Mouse (Mus musculus): Measurements from ENCODE around the gene Lrrd1. TPM values are rescaled to one million over a fixed set of nuclear protein-coding genes. Genes with fewer than 3 reads are reported as not detected.
"Not testable (repeated sequence)": the region's sequence is repeated elsewhere in the genome, so short reads cannot be mapped to it uniquely, and the experiment has no call there.

Gene Lrrd1
- polyA plus RNA-seq (2014; fragmentation: Nextera tagmentation; extraction: Ambion mirVana) = 0.09 and 0.16 TPM in 2 replicates

DNA sequence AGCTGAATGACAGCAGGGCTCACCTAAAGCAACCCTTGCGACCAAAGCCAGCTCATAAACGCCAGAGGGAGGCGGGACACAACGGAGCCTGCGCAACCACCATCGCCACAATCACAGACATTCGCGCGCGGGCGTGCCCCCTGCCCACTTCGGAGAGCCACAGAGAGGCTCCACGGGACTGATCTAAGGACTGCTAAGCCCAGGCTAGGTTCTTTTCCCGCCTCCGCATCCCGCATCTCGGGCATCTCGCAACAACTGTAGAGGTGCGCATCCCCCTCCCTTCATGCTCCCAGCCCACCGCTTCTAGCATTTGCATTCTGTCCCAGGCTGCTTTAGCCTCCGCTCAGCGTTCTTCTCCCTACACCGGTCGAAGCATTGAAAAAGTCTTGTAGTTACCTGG is at the start of gene Lrrd1:
Gene Lrrd1, plus strand, starts transcription at position 148 of the 400 bp plus-strand sequence.
- H3K9me3 ChIP-seq (ENCODE audit: control insufficient read depth, low read length) = no peaks in the 10 kb centered on the region
- peak within 1 kb of the TSS; percentile 59 for H3K4me2 ChIP-seq (ENCODE audit: low read depth, low read length, severe bottlenecking)
- ATAC-seq (replicated peaks; ENCODE audit: low FRiP score) (peak; percentile 42; the same call in 1 of the 2 replicates), DNase-seq (ENCODE audit: low spot score) (peak; percentile 62)
- H3K9ac ChIP-seq (ENCODE audit: low read length) = peak within 1 kb of the TSS; percentile 59
- WGBS = 6% methylated on average over 24 of the region's 24 CpGs
- H3K27me3 ChIP-seq (ENCODE audit: control insufficient read depth, insufficient read depth, low read length) = no peaks in the 10 kb centered on the region
- H3K4me3 ChIP-seq (ENCODE audit: low read depth, low read length) = peak within 1 kb of the TSS; percentile 31
- no peak within 1 kb of the TSS for H3K27ac ChIP-seq (ENCODE audit: low read depth, low read length)
- no peaks in the 10 kb centered on the region for H3K36me3 ChIP-seq (ENCODE audit: control insufficient read depth, insufficient read depth, low read length)
- H3K4me1 ChIP-seq (replicated peaks; ENCODE audit: control insufficient read depth, insufficient read depth, low read length) = no peaks in the 10 kb centered on the region

- ATAC-seq (replicated peaks; ENCODE audit: low FRiP score); DNase-seq (ENCODE audit: low spot score); H3K9me3 ChIP-seq (ENCODE audit: control insufficient read depth, low read length): not testable (repeated sequence)
These were observed 47.9 kb upstream of the Lrrd1 start for GRCm38 (mm10) chr5:3797101-3797500.

GRCm38 (mm10) chr5:3798656-3799055 is 46.3 kb upstream of the Lrrd1 start:
- ATAC-seq (replicated peaks; ENCODE audit: low FRiP score); H3K27me3 ChIP-seq (ENCODE audit: control insufficient read depth, insufficient read depth, low read length); H3K4me1 ChIP-seq (replicated peaks; ENCODE audit: control insufficient read depth, insufficient read depth, low read length); H3K9ac ChIP-seq (ENCODE audit: low read length); H3K4me3 ChIP-seq (ENCODE audit: low read depth, low read length); H3K27ac ChIP-seq (ENCODE audit: low read depth, low read length); DNase-seq (ENCODE audit: low spot score); H3K4me2 ChIP-seq (ENCODE audit: low read depth, low read length, severe bottlenecking); H3K36me3 ChIP-seq (ENCODE audit: control insufficient read depth, insufficient read depth, low read length); H3K9me3 ChIP-seq (ENCODE audit: control insufficient read depth, low read length): not testable (repeated sequence)

More at GRCm38 (mm10) chr5:3797101-3797500, 47.9 kb upstream of the Lrrd1 start:
- not testable (repeated sequence) for H3K36me3 ChIP-seq (ENCODE audit: control insufficient read depth, insufficient read depth, low read length); H3K4me3 ChIP-seq (ENCODE audit: low read depth, low read length); H3K27me3 ChIP-seq (ENCODE audit: control insufficient read depth, insufficient read depth, low read length); H3K4me2 ChIP-seq (ENCODE audit: low read depth, low read length, severe bottlenecking); H3K4me1 ChIP-seq (replicated peaks; ENCODE audit: control insufficient read depth, insufficient read depth, low read length); H3K9ac ChIP-seq (ENCODE audit: low read length); H3K27ac ChIP-seq (ENCODE audit: low read depth, low read length)
- 93% methylated on average over 2 of the region's 2 CpGs for WGBS

DNA sequence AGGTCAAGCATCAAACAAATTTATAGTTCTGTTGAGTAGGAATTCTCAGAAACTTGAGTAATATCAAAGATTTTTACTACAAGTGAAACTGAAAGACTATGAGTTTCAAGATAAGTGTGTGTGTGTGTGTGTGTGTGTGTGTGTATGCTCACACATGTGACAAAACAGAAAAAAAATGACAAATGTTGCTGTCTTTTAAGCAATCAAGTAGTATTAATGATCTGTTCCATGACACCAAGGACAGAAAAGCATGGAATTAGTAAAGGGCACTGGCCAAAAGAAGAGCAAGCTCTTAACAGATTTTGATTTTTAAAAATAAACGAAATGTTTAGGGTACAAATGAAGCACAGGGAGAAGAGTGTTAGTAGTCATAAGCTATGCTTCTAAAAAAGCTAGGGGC is 44.9 kb upstream of the Lrrd1 start:
- no peaks in the 10 kb centered on the region for H3K27me3 ChIP-seq (ENCODE audit: control insufficient read depth, insufficient read depth, low read length)
- no peak overlapping the region for H3K9ac ChIP-seq (ENCODE audit: low read length)
- peaks cover 3% of the 10 kb centered on the region; the same call in 1 of the 2 replicates for H3K4me1 ChIP-seq (replicated peaks; ENCODE audit: control insufficient read depth, insufficient read depth, low read length)
- H3K4me2 ChIP-seq (ENCODE audit: low read depth, low read length, severe bottlenecking) = no peak overlapping the region
- WGBS = 84% methylated on average over 1 of the region's 1 CpGs
- H3K36me3 ChIP-seq (ENCODE audit: control insufficient read depth, insufficient read depth, low read length) = no peaks in the 10 kb centered on the region
- no peak overlapping the region for H3K4me3 ChIP-seq (ENCODE audit: low read depth, low read length)
- ATAC-seq (replicated peaks; ENCODE audit: low FRiP score) (no peak), DNase-seq (ENCODE audit: low spot score) (no peak)
- no peaks in the 10 kb centered on the region for H3K9me3 ChIP-seq (ENCODE audit: control insufficient read depth, low read length)
- H3K27ac ChIP-seq (ENCODE audit: low read depth, low read length) = no peak overlapping the region

DNA sequence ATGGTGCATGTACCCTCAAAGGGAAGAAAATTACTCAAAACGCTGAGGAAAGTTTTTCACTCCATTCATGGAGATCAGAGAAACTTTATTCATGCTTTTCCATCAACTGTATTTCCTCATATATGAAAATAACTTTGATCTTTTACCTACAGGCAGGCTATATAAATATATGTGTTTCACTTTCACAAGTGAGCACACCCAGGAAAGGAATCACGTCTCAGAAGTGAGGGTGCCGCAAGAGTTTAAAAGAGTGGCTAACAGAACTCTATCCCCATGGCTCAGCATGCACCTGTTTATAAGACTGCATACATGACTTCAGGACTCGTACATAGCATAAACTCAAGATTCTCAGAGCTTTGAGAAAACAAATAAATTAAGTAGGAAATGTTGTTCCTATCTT is 44.1 kb upstream of the Lrrd1 start:
- Histone ChIP-seq H3K9me3 (ENCODE audit: control insufficient read depth, low read length) (no peaks in the 10 kb centered on the region), H3K4me1 (replicated peaks; ENCODE audit: control insufficient read depth, insufficient read depth, low read length) (peaks cover 3% of the 10 kb centered on the region; the same call in 1 of the 2 replicates), H3K4me3 (ENCODE audit: low read depth, low read length) (no peak overlapping the region), H3K9ac (ENCODE audit: low read length) (no peak overlapping the region), H3K4me2 (ENCODE audit: low read depth, low read length, severe bottlenecking) (no peak overlapping the region), H3K36me3 (ENCODE audit: control insufficient read depth, insufficient read depth, low read length) (no peaks in the 10 kb centered on the region), H3K27me3 (ENCODE audit: control insufficient read depth, insufficient read depth, low read length) (no peaks in the 10 kb centered on the region), H3K27ac (ENCODE audit: low read depth, low read length) (no peak overlapping the region)
- DNase-seq (ENCODE audit: low spot score) = no peak
- 83% methylated on average over 4 of the region's 4 CpGs for WGBS
- no peak for ATAC-seq (replicated peaks; ENCODE audit: low FRiP score)

DNA sequence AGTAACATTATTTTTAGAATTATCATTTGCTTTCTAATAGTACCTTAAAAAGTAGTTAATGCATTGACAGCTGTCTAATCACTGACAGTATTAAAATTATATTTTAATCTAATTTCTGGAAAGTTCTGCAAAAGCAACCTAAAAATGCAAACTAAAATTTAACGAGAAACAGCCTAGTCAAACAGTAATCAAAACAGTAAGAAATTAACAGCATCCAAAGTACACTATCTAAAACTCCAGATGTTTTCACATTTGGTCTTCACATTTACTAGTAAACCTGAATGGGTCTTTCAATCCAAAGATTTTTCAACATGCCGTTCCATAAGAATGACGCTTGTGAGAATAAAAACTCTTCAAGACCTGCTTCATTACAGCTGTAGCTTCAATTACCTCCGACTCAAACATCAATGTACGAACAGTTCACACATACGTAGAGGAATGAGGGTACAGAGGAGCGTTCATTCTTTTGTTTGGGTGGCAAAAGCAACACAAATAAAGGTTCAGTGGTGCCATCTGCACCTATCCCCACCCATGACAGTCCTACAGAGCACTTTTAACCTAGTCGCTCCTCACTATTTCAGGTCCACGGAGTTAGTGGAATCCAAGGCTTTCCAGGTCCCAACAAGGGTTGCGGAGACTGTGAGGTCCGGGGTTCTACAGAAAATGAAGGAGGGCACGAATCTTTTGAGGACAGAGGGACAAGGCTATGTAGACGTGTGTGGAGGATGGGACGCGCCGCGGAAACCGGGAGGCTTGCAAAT is 43.1 kb upstream of the Lrrd1 start:
- H3K4me3 ChIP-seq (ENCODE audit: low read depth, low read length) = peak overlapping the region; percentile 90
- peak; percentile 11 for ATAC-seq (replicated peaks; ENCODE audit: low FRiP score)

GRCm38 (mm10) chr5:3802433-3803291 is 42.3 kb upstream of the Lrrd1 start, which contains the start of the genes Ankib1 and Krit1:
Ankib1 (minus strand) TSS chr5:3802925.
Krit1 (plus strand) TSS chr5:3803184.
- DNase-seq (ENCODE audit: low spot score) (peak; percentile 91), ATAC-seq (replicated peaks; ENCODE audit: low FRiP score) (peak; percentile 94)
- Histone ChIP-seq H3K4me2 (ENCODE audit: low read depth, low read length, severe bottlenecking) (peak within 1 kb of the TSS; percentile 87), H3K9me3 (ENCODE audit: control insufficient read depth, low read length) (no peaks in the 10 kb centered on the region), H3K4me3 (ENCODE audit: low read depth, low read length) (peak within 1 kb of the TSS; percentile 90), H3K36me3 (ENCODE audit: control insufficient read depth, insufficient read depth, low read length) (no peaks in the 10 kb centered on the region), H3K27me3 (ENCODE audit: control insufficient read depth, insufficient read depth, low read length) (no peaks in the 10 kb centered on the region), H3K9ac (ENCODE audit: low read length) (peak within 1 kb of the TSS; percentile 84), H3K4me1 (replicated peaks; ENCODE audit: control insufficient read depth, insufficient read depth, low read length) (peaks cover 3% of the 10 kb centered on the region; the same call in 1 of the 2 replicates), H3K27ac (ENCODE audit: low read depth, low read length) (peak within 1 kb of the TSS; percentile 86)
- under 1% methylated on average over 91 of the region's 109 CpGs for WGBS

More for the DNA sequence above, 43.1 kb upstream of the Lrrd1 start:
- Histone ChIP-seq H3K27ac (ENCODE audit: low read depth, low read length) (no peak overlapping the region), H3K4me1 (replicated peaks; ENCODE audit: control insufficient read depth, insufficient read depth, low read length) (peaks cover 3% of the 10 kb centered on the region; the same call in 1 of the 2 replicates), H3K9me3 (ENCODE audit: control insufficient read depth, low read length) (no peaks in the 10 kb centered on the region), H3K36me3 (ENCODE audit: control insufficient read depth, insufficient read depth, low read length) (no peaks in the 10 kb centered on the region), H3K4me2 (ENCODE audit: low read depth, low read length, severe bottlenecking) (peak overlapping the region; percentile 87), H3K9ac (ENCODE audit: low read length) (peak overlapping the region; percentile 84), H3K27me3 (ENCODE audit: control insufficient read depth, insufficient read depth, low read length) (no peaks in the 10 kb centered on the region)
- 6% methylated on average over 18 of the region's 18 CpGs for WGBS
- no peak for DNase-seq (ENCODE audit: low spot score)

DNA sequence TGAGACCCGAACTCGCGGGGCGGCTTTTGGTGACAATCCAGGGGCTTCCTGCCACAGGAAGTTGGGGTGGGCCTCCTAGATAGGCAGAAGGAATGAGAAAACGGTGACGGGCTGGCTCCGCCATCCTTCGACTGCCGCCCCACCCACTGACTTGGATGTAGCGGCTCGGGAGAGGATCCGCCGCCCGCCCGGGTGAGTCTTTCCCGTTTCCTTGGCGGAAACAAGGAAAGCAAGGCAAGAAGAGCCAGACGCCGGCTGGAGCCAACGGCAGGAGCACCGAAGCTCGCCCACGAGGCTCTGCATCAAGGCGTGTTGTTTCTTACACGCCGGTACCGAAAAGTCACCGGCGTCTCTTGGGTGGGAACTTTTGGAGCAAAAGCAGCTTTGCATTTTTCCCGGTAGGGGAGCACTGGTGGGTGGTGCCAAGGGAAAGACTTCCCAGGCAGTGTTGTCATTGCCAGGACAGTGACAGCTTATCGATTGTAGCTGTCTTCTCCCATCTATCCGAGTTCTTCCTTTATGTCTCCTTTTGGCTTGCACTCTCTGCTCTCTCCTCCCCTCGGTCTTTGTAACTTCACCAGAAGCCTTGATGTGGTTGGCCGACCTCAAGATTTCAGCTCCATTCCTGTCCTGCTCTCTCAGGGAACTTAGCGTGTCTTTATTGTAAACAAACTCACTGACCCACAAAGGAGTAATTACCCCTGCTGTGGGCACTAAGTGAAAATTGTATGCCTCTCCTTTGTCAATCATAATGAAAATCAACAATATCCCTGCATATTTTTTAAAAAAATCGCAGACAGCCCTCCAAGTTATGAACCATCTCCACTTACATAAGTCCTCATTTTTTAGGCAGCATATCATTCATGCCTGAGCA is 41.4 kb upstream of the Lrrd1 start:
- Histone ChIP-seq H3K36me3 (ENCODE audit: control insufficient read depth, insufficient read depth, low read length) (no peaks in the 10 kb centered on the region), H3K27ac (ENCODE audit: low read depth, low read length) (peak overlapping the region; percentile 86), H3K9ac (ENCODE audit: low read length) (peak overlapping the region; percentile 84), H3K9me3 (ENCODE audit: control insufficient read depth, low read length) (no peaks in the 10 kb centered on the region), H3K27me3 (ENCODE audit: control insufficient read depth, insufficient read depth, low read length) (no peaks in the 10 kb centered on the region), H3K4me2 (ENCODE audit: low read depth, low read length, severe bottlenecking) (peak overlapping the region; percentile 87), H3K4me3 (ENCODE audit: low read depth, low read length) (peak overlapping the region; percentile 90), H3K4me1 (replicated peaks; ENCODE audit: control insufficient read depth, insufficient read depth, low read length) (peaks cover 3% of the 10 kb centered on the region; the same call in 1 of the 2 replicates)
- WGBS = under 1% methylated on average over 36 of the region's 36 CpGs
- ATAC-seq (replicated peaks; ENCODE audit: low FRiP score) (peak; percentile 78), DNase-seq (ENCODE audit: low spot score) (no peak)
